Mouse (Mus musculus) gastrocnemius, postnatal 10 days (tissue): ENCODE measurements at regions not wholly inside any gene's neighbourhood (a gene's known extent, or its start where the extent isn't known, plus 50 kb on each side); places are given as distances from the start of the nearest gene placed in this dataset.

ENCODE experiments used
- DNase-seq: peaks from one replicate; pipeline ENCODE4 v3.0.0; 2021; ENCODE audit warnings: mixed read lengths

DNA sequence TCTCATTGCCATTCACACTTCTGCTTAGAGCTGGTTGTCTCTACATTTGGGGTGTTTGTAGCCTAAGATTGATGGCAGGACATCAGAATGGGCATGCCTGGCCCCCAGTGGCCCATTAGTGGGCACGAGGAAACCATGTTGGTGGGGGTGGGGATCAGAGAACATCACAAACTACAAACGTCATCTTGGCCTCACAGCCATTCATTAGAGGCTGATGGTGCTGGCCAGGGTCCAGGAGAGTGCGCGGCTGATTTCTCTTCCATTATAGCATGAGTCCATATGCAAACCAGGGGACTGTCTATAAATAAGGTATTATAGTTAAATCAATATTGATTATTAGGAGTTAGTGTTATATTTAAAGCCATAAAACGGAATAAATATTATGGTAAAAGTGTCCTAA, 67.9 kb downstream of the 3100002H09Rik start:
- DNase-seq, result no peak

GRCm38 (mm10) chr4:124538471-124538870, 72.1 kb downstream of the 3100002H09Rik start:
- DNase-seq, result no peak

DNA sequence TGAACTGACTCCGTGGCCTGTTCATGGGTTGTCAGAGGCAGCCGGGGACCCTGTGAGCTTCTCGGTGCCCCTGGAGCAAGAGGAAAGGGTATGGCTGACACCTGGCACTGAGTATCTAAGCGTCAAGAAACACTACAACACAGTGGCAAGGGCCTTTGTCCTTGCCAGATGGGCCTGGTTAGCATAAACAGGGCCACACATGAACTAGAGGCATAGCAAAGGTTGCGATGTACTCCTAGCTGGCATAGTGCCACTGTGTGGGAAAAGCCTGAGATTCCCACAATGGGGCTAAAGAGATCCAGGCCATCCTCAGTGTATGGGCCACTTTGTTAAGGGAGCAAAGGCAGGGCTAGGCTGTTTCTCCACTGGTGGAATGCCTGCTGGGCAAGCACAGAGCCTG, 72.9 kb downstream of the 3100002H09Rik start:
- DNase-seq, result no peak

GRCm38 (mm10) chr4:124533614-124534013, 77.0 kb downstream of the 3100002H09Rik start:
- no peak for DNase-seq

DNA sequence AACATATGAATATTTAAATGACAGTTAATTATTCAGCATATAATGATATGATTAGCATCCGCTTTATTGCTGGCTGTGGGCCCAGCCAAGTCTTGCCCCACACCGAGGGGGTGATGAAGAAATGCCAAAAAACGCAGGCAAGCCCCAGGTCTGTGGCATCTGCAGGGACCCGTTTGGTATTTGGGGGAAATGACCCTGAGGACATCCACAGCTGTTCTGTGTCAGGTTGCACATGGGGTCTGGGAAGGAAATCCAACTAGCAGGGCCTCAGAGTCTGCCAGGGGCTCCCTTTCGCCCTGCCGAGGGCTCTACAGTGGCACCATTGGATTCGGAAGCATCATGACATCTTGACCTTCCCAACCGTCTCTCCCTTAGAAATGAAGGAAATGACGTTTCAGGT, 80.0 kb downstream of the 3100002H09Rik start:
- no peak for DNase-seq

- no peak for DNase-seq
Observed at GRCm38 (mm10) chr4:124526822-124527221, 83.8 kb downstream of the 3100002H09Rik start.

GRCm38 (mm10) chr4:124526362-124526761, 84.2 kb downstream of the 3100002H09Rik start:
- DNase-seq, result no peak

- DNase-seq, result no peak
Observed at GRCm38 (mm10) chr4:124520309-124520708, 90.3 kb downstream of the 3100002H09Rik start.

GRCm38 (mm10) chr4:124511761-124512160, 98.8 kb downstream of the 3100002H09Rik start:
- no peak for DNase-seq

DNA sequence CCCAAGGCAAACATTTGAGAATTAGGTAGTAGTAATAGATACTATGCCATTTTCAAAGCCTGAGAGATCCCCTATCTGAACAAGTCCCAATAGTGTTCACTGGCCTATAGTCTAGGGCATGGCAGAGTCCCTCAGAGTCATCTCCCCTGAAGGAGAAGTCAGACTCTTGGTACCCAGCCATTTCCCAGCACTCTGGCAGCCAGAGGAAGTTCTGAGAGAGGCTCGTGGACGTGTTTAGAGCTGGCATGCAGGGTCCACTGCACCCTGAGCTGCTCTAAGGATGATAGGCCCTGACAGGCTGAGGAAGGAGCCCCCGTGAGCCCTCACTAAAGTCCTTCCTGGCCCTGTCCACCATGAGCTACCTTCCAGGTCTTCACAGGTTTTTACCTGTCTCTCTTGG, 99.8 kb downstream of the 3100002H09Rik start:
- no peak for DNase-seq

DNA sequence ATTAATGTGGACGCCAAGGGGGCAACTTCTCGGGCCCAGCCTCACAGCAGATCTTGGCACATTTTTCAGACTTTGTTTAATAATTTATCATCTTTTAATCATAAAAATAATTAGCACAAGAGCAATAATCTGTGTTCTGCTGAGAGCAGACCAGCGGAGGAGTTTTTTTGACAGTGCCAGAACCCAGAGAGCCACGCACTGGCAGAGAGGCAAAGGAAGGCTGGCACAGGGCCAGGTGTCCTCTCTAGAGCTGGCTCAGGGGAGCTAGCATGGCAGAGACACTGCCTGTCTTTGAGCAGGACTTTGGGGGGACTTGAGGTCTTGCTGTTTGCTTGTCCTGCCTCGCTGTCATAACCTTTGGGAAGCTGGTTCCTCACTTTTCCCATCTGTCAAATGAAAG, 100.9 kb downstream of the 3100002H09Rik start:
- peak; percentile 70 for DNase-seq

GRCm38 (mm10) chr4:124506083-124506647, 104.4 kb downstream of the 3100002H09Rik start:
- no peak for DNase-seq

DNA sequence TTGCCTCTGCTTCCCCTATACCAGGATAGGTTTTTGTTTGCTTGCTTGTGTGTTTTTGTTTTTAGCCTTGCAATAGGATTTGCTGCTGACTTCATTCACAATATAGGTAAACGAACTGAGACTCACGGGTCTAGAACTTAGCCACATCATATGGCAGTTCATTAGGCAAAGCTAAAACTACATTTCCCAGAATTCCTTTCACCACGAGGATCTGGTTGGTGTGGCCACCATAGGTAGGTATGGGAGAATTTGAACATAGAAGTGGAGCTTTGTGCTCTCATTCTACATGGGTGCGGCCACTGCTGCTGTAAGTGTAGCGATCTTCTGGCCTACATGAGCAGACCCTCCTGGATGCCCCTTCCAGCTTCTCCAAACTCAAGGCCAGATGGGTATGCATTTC, 108.8 kb downstream of the 3100002H09Rik start:
- no peak for DNase-seq

DNA sequence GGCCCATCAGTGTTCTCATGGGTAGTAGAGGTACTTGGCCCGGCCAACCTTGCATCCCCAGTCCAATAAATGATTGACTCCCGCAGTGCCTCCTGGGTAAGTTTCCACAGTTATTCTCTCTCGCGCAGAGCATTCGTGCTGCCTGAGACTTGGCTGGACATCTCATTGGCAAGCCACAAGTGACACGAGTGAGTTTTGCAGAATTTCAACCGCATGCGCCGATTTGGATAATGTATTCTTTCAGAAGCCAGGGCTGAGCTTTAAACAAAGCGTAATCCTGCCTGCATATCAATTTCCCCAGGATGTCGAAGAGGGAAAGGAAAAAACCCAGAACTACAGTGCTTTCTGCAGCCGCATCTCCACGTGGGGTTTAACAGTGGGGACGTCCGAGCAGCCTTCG, 112.6 kb downstream of the 3100002H09Rik start:
- no peak for DNase-seq

GRCm38 (mm10) chr4:124485941-124486581, 124.5 kb downstream of the 3100002H09Rik start:
- DNase-seq, result no peak

GRCm38 (mm10) chr4:124484613-124485586, 125.7 kb downstream of the 3100002H09Rik start:
- DNase-seq, result no peak

GRCm38 (mm10) chr4:124477870-124478301, 132.7 kb downstream of the 3100002H09Rik start:
- DNase-seq, result no peak

GRCm38 (mm10) chr4:124477359-124477868, 133.2 kb downstream of the 3100002H09Rik start:
- no peak for DNase-seq

GRCm38 (mm10) chr4:124465229-124465820, 145.3 kb downstream of the 3100002H09Rik start:
- DNase-seq, result no peak

DNA sequence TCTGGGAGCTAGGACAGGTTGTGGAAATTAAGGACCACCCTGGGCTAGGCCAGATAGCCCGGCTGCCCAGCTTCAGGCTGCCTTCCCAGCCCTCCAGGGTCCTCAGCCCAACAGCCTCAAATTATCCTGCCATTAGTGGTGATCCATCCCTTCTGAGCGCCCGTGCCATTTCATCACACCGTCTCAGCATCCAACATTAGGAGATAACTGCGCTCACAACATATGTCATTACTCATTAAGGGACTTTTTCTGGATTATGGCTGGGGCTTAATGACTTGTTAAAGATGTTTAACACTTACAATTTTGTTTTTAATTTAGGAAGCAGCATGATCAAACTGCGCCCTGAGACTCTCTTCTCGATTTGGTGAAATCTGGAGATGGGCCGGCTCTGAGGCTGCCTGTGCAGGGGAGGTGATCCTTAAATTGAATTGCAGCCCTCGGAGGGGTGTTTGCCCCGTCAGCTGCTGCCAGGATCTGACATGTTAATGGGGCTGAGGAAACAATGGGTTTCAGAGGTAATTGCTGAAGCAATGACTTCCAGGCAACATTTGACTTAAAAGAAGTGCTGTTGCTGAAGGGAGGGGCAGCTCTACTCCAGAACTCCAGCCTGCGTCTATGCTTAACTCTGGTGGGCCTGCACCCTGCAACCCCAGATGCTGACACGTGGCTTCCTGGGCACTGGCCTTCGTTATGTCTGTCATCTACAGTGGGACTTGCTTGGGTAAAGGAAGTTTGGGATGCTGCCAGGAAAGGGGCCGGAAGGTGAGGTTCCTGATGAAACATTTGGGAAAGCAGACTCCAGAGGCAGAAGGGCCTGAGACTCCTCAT, 154.9 kb downstream of the 3100002H09Rik start:
- DNase-seq, result no peak

- DNase-seq, result no peak
Observed at GRCm38 (mm10) chr4:124451131-124451530, 159.5 kb downstream of the 3100002H09Rik start.
